Mouse (Mus musculus) heart, postnatal 0 days (tissue): ENCODE measurements at regions not wholly inside any gene's neighbourhood (a gene's known extent, or its start where the extent isn't known, plus 50 kb on each side); places are given as distances from the start of the nearest gene placed in this dataset.

Experiments used
- CTCF ChIP-seq: IDR thresholded peaks from 2 replicates; pipeline ENCODE4 v1.5.1; 2016; ENCODE audit warnings: antibody characterized with exemption, control low read depth, low read depth
- EP300 ChIP-seq: IDR thresholded peaks from 2 replicates; pipeline ENCODE4 v1.6.1; 2016; ENCODE audit warnings: antibody characterized with exemption, low read depth

- TF ChIP-seq EP300 (no peak), CTCF (no peak)
These were observed 170.5 kb upstream of the 1700066M21Rik start for GRCm38 (mm10) chr1:57206944-57207343.
